Mouse (Mus musculus): ENCODE data around the gene Dock1.

Gene Dock1

DNA sequence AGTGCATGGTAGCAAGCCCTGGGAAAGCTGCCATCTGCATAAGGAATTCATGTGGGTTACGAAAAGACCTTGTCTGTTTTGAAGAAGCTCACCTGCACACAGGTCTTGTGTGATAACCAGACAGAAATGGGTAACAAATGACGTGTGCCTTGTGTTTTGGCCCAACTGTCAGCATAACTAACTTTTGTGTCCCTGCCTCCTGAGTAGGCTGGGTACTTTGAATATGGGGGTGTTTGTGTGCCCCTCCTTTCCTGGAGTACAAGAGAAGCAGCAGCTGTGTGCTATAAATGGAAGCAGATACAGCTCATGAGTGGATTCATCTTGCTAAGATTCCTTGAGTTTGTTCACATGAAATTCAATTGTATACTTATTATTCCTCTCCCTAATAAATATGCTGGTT, 480.5 kb downstream of the Dock1 start:
- DNase-seq (ENCODE audit: low read depth, low spot score), result no peak

DNA sequence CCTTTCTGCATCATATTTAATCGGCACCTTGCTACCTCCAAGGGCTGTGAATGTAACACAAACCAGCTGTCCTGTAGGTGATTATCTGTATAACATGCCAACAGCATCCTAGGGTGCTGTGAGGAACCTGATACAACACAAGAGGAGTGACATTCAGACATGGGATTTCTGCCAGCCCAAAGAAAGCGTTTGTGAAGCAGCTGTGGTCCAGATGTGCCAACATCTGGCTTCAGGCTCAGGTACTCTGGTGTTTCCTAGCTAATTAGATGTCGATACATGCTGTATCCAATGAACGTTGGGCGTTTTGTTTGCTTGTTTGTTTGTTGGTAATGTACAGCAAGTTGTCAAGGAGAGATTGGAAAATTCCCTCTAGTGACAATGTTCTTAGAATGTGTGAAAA, 487.1 kb downstream of the Dock1 start:
- DNase-seq (ENCODE audit: low read depth, low spot score), result no peak

DNA sequence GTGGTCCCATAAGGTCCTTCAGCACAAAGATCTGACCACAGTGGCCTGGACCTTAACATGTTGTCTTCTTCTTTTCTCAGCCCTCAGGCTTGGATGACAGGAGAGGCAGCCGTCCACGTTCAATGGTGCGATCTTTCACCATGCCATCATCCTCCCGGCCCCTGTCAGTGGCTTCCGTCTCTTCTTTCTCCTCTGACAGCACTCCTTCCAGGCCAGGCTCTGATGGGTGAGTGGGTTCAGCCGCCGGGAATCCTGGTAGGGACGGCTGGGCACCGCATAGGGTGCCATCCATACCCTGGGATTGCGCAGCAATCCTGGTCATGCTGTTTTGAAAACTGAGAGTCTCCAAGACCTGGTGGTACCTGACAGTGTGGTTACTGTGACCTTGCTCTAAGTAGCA, 487.9 kb downstream of the Dock1 start:
- DNase-seq (ENCODE audit: low read depth, low spot score), result no peak

DNA sequence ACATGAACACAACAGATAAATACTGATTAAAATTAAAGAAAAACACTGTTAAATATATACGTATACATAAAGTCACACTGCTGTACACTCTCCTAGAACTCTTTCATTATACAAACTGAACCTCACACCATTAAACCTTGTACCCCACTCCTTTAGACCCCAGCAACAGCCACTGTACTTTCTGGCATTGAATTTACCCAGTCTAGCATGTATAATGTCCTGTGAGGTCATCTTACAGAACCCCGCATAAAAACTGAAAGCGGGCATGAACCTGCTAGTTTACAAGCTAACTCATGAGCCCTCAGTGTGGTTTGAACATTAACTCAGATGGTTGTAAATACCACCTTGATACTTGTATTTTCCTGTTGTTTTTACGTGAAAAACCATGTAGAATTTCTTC, 489.2 kb downstream of the Dock1 start:
- DNase-seq (ENCODE audit: low read depth, low spot score), result no peak

DNA sequence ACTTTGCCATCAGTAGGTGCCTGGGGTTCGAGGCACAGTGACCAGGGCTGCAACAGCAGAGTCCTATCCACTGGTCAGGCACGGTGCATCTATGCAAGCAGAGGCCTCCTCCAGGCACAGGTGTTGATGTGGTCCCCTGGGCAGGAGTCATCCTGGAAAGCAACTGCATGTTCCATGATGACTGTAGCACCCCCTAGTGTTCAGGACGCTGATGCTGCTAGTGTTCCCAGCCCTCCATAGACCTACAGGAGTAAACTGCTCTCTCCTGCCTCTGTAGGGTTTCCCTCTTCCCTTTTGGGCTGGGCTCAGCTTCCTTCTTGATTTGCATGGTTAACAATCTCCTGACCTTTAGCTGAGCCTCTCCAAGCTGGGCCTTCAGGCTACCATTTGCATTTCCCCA, 494.7 kb downstream of the Dock1 start:
- peak; percentile 32 for DNase-seq (ENCODE audit: low read depth, low spot score)

DNA sequence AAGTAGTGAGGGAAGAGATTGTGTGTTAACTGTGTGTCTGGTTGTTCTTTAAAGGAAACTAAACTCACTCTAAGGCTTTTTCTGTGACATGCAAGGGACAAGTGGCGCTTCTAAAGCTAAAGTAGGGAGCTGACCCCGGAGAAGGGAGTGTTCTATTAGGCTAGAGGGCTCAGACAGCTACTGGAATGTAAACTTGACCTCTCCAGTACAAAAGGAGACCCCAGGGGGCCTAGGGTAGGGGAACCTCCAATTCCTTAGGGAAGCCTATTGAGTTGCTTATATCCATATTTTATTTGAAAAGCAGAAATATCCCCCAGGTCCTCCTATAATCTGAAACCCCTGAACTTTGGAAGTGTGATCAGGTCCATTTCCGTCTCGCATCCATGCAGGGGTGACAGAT, 499.5 kb downstream of the Dock1 start:
- no peak for DNase-seq (ENCODE audit: low read depth, low spot score)

DNA sequence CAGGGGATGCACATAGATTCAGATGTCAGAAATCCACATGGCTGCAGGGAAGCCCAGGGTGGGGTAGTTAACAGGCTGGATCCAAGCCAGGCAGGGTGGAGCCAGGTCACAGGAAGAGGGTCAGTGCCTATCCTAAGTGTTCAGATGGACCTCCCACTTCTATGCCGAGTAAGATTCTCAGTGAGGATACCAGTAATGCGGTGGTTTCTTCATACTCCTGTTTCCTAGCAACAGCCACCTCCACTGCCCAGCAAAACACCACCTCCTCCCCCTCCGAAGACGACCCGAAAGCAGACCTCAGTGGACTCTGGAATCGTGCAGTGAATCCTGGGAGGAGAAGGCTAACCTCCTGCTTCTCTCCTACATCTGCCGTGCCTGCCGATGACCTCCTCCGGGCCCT, 501.8 kb downstream of the Dock1 start:
- no peak for DNase-seq (ENCODE audit: low read depth, low spot score)

DNA sequence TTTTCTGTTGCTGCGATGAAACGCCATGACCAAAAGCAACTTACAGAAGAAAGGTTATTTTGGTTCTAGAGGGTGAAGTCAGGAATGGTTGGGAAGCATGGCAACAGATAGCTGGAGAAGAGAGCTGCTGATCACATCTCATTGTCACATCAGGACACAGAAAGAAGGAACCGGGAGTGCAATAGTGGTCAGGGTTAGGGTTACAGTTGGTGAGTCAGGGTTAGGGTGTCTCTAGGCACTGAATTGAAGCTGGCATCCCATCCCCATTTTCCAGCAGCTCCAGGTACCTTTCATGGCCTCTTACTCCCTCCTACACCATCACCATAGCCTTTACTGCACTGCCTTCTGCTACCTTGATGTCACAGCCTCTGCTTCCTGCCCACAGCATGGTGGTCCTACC, 523.7 kb downstream of the Dock1 start:
- no peak for DNase-seq (ENCODE audit: low read depth, low spot score)

DNA sequence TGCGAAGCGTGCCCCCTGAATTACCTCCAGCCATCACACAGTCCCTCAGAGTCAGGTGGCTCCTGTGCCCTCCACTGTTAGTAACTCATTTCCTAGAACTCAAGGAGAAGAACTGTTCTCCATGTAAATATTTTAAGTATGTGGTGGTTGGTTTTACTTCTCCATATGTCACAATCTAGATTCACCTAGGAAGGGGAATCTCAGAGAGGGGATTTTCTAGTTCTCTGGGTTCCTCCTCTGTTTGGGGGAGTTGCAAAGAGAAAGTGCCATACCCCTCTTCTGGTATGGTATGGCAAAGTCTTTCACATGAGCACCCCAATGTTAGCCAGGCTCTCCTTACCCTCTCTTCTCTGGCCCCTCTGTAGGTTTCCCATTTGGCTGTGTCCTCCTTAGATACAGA, 525.2 kb downstream of the Dock1 start:
- no peak for DNase-seq (ENCODE audit: low read depth, low spot score)

DNA sequence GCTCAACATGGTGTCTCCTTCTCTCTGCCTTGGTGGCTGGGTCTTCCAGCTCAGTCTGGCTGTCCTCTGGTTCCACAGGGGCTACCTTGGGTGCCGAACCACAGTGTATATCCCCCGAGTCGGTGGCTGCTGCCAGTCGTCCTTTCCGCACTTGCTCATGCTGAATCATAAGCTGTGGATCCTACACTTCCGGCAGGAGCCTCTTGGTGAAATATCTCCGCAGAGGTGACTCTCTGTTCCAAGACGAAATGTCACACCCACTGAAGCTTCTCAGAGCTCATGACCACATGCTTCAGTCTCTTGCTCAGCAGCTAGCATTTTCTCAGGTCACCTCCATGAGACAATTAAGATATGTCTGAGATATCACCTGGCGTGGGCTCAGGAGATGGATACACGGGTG, 526.4 kb downstream of the Dock1 start:
- no peak for DNase-seq (ENCODE audit: low read depth, low spot score)

DNA sequence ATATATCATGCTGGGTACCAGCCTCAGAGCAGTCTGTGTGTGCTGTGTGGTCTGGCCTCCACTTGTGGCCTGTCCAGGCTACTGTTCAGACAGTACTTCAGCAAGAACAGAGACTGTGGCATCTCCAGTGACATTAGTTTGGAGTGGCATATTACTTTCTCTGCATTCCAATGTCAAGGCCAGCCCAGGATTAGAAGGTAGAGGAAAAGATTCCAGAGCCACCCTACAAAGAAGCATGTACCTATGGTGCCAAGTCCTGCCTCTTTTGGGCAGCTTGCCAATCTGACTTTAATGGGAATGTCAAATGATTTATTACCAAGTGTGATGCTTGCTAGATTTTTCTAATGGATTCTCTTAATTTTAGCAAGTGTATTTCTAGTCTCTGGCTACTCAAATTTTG, 533.5 kb downstream of the Dock1 start:
- no peak for DNase-seq (ENCODE audit: low read depth, low spot score)

DNA sequence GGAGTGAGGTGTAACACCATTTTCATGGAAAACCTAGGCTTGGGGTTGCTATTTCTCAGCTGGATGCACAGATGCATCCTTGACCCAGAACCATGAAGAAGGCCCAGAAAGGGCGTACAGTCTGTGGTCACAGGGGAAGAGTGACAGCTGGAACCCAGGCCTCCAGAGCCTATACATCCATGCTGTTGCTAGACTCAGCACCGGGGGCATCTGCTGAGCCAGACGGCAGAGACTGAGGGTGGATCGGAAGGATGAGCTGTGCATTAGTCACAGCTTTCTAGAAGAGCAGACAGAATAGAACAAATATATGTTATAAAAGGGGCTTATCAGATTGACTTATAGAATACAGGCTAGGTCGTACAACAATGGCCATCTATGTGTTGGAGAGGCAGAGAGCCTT, 534.7 kb downstream of the Dock1 start:
- DNase-seq (ENCODE audit: low read depth, low spot score), result no peak

DNA sequence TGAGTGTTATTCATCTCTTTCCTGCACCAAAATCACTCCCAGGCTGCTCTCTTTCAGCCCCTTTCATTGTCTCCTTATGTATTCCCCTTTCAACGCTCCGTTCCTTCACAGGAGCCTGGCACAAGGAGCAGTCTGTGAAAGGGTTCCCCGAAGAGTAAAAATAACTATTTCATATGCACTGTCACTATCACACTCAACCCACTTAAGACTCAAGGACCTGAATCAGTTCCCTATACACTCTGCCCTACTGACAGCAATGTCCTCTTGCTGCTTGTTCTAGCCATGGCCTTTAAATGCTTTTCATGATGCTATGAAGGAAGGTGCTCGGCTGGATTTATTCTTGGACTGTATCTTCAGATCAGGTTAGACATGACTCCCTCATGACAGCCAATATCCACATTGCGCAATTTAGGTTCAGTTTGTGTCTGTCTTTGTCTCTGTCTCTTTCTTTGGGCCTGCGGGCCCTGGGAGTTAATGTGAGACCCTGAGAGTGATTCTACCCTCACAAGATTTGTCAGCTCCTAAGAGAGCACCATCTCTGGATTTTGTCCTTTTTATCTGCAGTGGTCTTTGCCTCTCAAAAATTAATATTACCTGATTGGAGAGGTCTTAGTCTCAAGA, 538.6 kb downstream of the Dock1 start:
- DNase-seq (ENCODE audit: low read depth, low spot score), result no peak

DNA sequence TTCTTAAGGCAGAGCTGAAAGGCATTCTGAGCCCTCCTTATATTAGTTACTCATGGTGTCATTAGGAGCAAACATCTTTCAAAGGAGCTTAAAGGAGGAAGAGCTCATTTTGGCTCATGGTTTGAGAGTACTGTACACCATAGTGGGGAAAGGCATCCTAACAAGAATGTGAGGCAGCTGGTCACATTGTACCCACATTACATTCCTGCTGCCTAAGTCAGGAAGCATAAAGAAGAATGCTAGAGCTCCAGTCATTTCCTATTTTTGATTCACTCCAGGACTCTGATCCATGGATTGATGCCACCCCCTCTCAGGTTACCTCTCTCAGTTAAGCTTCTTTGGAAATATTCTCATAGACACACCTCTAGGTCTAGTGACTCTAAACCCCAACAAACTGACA, 539.8 kb downstream of the Dock1 start:
- DNase-seq (ENCODE audit: low read depth, low spot score), result no peak

DNA sequence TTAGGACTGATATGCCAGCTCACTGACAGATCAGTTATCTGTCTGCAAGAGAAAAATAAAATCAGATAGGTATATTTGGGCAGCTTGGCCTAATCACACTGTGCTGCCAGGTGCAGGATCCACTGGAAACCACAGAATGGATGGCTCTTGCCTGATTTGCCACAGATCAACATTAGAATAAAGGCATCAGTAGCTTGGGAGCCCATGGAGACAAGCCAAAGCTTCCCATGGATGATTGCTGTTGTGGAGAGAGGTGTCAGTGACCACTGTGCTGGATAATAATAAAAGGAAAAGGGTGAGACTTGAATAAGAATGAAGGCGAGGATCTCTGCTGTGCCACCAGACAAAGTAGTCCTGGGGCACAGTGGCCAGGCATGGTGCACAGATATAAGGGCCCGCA, 540.4 kb downstream of the Dock1 start:
- no peak for DNase-seq (ENCODE audit: low read depth, low spot score)

DNA sequence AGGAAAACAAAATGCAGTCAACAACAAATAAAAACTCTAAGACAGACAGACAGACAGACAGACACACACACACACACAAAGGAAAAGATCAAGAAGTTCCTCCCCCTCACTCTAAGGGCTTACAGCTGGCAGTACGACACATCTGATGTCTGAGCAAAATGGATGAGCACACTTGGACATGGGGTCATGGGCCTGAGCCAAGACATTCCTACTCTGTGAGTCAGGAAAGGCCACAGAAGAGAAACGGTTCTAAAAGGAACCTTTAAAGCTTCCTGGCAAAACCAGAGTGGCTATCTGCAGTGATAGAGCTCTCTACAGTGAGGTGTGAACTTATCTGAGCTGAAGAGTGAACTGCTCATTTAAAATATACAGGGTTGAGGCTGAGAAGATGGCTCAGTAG, 542.1 kb downstream of the Dock1 start:
- peak; percentile 47 for DNase-seq (ENCODE audit: low read depth, low spot score)

DNA sequence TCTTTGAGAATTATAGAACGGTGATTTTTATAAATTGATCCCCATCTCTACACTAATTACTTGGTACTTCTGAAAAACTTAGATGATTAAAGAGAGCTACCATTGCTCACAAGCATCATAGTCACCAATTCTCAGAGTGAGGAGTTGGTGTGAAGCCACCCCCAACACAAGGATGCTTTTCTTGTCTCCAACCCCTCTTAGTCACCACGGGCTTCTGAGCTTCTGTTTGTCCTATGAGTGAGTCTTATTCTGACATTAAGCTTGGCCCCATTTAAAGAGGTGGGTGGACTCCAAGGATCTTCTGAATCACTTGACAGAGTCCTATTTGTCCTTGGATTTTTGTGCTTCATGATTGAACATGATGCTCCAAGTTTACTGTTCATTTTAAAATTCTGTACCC, 551.0 kb downstream of the Dock1 start:
- no peak for DNase-seq (ENCODE audit: low read depth, low spot score)
